Mouse (Mus musculus) adipocyte (in vitro differentiated cells): ENCODE results near the gene Mrps27.
A peak's percentile ranks its signal among the peaks of the same experiment; 100 is the strongest.
"Not testable (repeated sequence)": the region's sequence is repeated elsewhere in the genome, so short reads cannot be mapped to it uniquely, and the experiment has no call there.

Experiments used
- DNase-seq: peaks from one replicate; pipeline ENCODE4 v3.0.0-alpha.2; 2016; ENCODE audit warnings: low spot score

Mrps27 gene

GRCm38 (mm10) chr13:99344599-99345575 is at the start of gene Mrps27, which contains the start of gene Ptcd2:
Gene Mrps27 (plus strand): TSS chr13:99344786.
Gene Ptcd2 (minus strand): TSS chr13:99344705.
- peak; percentile 91 for DNase-seq

DNA sequence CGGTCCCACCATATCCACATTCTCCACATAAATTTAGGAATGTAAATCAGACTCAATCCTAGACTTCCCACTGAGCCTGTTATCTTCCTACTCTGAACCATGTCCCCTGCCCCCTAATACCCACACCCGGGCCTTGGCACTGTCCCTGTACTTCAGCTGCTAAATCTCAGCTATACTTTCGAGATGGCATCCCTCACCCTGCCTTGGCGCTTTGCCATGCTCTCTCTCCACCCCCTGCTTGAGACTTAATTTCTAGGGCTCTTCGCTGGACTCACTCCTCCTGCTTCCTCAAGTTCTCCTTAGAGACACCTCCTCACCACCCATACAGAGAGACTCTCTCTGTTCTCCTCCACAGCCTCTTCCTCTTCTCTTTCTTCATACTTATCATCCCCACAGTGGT is 44.7 kb upstream of the Mrps27 start:
- no peak for DNase-seq

- no peak for DNase-seq
Measured at GRCm38 (mm10) chr13:99303846-99304245, 40.7 kb upstream of the Mrps27 start.

- no peak for DNase-seq
Measured at GRCm38 (mm10) chr13:99304365-99304764, 40.2 kb upstream of the Mrps27 start.

GRCm38 (mm10) chr13:99305186-99305585 is 39.4 kb upstream of the Mrps27 start:
- DNase-seq, result no peak

GRCm38 (mm10) chr13:99306164-99306563 is 38.4 kb upstream of the Mrps27 start:
- no peak for DNase-seq

- peak; percentile 30 for DNase-seq
Measured at GRCm38 (mm10) chr13:99307930-99308359, 36.6 kb upstream of the Mrps27 start.

DNA sequence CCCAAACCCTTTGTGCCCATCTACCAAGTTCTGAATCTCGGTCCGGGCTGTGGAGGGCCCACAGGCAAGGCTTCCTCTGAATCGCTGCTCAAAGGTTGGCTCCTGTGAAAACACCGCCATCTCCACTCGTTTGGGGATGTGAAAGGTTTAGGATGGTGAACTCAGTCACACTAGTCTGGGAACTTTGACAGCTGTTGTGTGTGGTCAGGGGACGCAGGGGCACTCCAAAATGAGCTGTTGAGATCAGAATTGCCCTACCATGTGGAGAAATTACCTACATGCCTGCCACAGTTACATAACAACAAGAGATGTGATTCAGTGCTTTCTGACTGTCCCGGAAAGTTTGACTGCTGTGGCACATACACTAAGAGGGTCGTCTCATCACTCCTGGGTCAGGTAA is 36.2 kb upstream of the Mrps27 start:
- DNase-seq, result no peak

DNA sequence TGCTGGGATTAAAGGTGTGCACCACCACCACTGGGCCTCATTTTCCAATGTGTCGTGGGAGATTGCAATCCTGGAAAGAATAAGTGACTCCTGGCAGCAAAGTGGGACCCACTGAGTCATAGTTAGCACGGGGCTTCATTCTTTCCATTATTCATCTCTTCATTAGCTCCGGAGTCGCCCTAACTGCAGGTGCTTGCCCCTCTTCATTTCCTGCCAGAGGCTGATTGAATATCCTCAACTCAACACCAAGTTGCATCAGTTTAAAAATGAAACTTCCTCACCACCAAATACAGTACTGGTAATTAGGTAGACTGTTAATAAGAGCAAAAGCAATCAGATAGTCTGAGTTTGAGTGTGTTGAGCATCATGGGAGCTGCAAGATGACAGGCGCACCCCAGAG is 30.5 kb upstream of the Mrps27 start:
- DNase-seq, result no peak

DNA sequence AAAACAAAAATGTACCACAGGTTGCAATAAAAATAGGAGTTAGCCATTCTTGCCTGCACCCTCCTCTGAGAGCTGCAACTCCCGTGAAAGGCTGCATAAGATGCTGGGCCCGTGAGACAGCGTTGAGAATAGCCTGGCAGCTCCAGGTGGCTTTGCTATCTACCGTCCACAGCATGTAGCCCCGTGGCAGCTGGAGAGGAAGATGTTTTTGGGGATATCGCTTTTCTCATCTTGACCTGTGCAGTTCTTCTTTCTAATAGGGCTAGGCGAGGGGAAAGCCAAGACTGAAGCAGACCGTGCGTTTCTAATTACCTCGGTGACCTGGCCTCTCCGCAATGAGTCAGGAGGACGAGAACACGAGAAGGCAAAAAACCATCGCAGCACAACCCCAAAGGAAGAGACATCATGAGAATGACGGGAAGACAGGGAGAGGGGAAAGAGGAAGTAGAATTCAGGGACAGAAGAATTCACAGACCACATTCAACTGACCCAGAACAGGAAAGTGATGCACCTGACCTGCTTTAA is 29.9 kb upstream of the Mrps27 start:
- DNase-seq, result no peak

- no peak for DNase-seq
Measured at GRCm38 (mm10) chr13:99316366-99316765, 28.2 kb upstream of the Mrps27 start.

GRCm38 (mm10) chr13:99317058-99317457 is 27.5 kb upstream of the Mrps27 start:
- DNase-seq, result peak; percentile 27

- DNase-seq, result no peak
Measured at GRCm38 (mm10) chr13:99320453-99320852, 24.1 kb upstream of the Mrps27 start.

GRCm38 (mm10) chr13:99322915-99323314 is 21.7 kb upstream of the Mrps27 start:
- not testable (repeated sequence) for DNase-seq

DNA sequence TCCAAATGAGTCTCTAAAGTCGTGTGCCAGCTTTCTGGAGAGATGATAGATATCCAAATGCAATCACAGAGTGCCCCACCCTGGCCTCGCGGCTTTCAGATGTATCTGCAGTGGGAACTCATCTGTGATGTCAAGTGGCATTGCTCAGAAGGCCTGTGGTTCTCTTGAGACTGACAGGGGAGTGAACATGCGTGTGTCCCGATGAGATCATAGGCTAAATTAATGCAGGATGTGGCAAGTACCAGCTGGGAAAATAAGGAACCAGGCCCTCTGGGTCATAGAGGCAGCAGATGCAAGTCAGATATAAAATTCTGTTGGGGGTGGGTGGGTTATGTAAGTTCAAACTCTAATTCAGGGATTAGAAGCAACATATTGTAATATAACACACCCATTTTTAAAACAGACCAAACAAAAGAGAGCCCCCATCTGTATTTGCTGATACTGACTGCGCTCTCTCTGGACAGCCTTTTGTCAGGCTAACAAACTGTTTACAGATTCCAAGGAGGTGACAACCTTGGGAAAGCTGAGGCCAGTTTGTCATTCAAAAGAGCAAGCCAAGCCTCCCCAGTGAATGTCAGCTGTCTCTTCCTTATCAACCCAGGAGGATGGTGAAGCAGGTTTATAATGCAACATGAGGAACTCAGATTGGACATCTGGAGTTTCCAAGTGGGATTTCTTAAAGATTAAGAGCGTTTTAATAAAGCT is 20.8 kb upstream of the Mrps27 start:
- no peak for DNase-seq

DNA sequence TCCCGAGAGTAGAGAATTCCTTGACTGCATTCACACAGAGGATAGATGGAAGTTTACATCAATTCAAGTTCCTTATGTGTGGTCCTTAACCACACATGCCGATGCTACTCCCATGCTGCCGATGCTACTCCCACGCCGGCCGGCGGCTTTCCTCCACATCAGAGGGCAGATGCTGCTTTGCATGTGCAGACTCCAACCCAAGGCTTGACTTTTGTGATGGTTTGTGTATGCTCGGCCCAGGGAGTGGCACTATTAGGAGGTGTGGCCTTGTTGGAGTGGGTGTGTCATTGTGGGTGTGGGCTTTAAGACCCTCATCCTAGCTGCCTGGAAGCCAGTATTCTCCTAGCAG is 20.3 kb upstream of the Mrps27 start:
- not testable (repeated sequence) for DNase-seq

- no peak for DNase-seq
Measured at GRCm38 (mm10) chr13:99331255-99331654, 13.3 kb upstream of the Mrps27 start.

DNA sequence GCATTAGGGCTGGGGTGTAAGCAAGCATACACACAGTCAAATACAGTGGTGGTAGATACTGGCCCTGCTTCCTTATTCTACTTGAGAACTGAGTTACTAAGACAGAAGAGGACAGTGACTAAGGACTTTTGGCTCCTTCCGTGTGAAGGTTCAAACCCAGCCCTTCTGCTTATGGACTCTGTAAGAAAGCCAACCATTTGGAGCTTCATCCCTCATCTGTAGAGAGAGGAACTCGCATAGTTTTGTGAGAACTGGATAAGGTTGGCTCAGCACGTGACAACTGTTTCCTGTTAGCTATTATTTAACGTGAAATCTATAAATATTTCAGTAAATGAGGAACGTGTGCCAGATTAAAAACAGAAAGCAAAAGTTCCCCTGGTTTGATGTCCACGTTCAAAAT is 7.1 kb upstream of the Mrps27 start:
- DNase-seq, result no peak

DNA sequence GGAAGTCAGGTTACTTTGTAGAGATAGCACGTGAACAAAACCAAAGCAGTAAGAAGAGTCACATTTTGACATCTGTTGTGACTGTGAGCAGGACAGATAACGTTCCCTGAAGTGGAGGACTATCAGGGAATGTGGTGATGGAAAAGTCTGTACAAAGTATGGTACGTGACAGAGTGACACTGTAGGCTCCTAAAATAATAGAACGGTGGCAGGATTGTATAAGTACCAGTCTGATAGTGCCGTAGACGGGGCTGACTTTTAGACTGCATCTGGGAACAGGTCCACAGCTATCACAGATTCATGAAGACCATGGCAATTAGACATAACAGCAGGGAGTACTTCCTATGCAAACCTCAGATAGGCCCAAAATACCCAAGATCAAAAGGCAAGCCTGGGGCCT is 3.1 kb upstream of the Mrps27 start:
- DNase-seq, result no peak

- no peak for DNase-seq
Measured at GRCm38 (mm10) chr13:99343876-99344598, 549 bp upstream of the Mrps27 start.

DNA sequence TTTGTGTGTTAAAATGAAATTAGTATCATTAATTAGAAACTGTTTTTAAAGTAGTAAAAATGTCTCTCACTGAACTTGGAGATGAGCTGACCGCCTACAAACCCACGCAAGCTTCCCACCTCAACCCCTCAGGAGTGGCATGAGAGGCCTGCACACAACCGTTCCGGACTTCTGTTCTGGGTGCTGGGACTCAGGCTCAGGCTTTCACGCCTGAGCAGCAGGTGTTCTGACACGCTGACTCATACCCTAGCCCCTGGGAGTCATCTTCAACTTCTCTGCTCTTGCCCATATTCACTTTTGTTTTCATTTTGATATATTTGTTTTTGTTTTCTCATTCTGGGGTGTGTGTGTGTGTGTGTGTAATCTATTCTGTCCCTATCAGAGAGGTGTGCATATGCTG is 5.4 kb downstream of the Mrps27 start:
- DNase-seq, result no peak

GRCm38 (mm10) chr13:99351186-99351585 is 6.6 kb downstream of the Mrps27 start:
- no peak for DNase-seq
